Mouse (Mus musculus) embryo, embryonic 11.5 days (tissue): ENCODE results near the gene Fbn1.

Source experiments
- DNase-seq: peaks from one replicate; pipeline ENCODE4 v3.0.0-alpha.2; 2012; ENCODE audit warnings: low read depth, low spot score

Gene Fbn1

DNA sequence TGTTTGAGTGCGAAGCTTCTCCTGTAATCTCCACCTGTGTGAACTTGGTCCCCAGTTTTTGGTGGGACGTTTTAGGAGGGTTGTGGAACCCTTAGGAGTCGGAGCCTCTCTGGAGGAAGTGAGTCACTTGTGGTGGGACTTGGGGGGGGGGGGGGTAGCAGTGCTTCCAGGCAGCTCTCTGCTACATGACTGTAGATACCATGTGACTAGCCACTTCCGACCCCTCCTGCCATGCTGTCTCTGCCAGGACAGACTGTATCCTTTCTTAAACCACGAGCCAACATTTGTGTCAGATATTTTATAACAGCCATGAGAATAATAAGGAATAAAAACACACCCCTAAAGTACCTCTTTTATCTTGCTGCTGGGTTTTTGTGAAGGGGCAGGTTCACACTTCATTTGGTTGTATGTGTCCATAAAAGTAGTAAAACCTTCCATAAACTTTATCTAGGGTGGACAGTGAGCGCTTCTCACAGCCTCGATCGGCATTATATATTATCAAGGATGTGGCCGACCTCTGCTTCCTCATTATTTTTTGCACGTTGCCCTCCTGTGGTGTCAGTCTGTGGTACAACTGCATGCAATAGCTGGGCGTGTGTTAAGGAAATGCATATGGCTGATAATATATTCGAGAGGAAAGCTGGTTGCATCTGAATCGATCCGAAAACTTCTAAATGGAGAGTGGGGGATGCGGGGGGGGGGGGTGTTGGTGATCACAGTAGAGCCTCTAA lies 51.6 kb downstream of the Fbn1 start:
- DNase-seq, result no peak

DNA sequence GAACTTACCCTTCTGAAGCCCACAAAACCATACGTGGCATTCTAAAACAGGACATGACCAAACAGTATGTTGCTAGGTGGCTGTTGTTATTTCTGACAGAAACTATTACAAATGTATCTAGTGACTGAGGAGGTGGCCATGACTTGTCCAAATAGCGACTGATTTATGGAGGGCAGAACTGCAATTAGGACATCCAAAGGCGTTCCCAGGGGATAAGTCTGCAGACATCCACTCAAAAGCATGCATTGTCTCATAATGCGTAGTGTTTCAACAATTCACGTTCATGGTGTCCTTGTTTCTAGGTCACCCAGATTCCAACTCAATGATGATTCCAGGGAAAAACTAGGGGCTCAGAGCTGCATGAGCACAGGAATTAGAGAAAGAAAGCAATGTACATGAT lies 53.0 kb downstream of the Fbn1 start:
- no peak for DNase-seq

DNA sequence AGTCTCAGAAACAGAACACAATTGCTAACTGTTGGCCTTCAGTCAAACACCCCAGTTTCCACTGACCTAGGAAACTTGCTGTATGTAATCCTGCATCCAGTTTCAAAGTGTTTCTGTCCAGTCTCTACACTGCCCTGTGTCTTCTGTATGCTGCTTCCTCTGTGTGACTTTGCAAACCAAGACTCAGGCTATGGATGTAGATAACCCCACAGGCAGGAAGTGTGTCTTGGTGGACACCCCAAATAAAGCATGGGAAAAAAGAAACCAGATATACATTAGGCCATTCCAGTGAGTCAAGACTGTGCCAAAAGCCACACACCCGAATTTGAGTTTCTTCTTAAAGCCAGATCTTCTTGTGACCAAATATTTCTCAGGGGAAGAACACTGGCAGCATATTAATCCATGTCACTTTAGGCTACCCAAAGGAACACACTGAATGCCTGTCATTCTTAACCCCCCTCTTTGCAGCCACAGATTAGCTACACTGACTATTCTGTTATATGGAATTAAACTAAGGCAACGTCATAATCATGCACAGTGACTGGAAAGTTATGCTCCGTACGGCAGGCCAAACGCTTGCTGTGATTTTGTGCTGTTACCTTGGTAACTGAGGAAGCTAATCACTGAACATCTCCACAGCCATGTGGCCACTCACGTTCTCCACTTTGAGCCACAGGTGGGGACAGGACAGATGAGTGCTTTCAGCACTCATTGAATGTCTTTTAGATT lies 55.3 kb downstream of the Fbn1 start:
- no peak for DNase-seq

DNA sequence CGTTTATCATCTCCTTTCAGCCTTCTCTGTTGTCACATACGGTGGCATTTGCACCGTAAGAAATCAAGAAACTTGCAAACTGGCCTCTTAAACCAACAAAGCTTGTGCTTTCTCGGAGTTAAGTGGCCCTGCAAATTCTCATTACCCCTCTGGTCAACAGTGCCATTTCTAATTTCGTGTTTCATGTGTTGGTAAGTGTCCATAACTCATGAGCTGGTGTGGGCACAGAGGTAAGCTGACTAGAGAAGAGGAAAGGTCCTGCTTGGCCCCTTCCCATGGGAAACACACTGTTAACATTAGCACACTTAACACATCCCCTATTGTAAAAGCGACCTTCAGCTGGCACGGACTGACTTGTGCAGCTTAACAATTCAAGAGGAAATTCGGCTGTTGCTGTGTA lies 58.4 kb downstream of the Fbn1 start:
- no peak for DNase-seq

DNA sequence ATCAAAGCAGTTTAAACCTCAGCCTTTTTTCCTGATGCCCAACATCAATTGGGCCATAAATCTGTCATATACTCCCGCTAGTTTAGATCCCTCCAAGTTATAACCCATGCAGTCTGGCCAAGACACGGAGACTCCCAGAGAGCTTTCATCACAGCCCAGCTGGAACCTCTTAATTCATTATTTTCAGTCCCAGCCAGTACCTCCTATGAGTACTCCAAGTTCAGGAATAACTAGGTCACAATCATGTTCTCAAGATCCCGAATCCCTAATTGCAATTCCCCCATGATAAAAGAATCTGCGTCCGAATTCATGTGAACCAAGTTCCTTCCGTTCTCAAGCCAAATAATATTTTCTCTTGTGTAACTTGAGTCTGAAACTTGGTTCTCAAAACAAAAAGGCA lies 58.9 kb downstream of the Fbn1 start:
- no peak for DNase-seq

DNA sequence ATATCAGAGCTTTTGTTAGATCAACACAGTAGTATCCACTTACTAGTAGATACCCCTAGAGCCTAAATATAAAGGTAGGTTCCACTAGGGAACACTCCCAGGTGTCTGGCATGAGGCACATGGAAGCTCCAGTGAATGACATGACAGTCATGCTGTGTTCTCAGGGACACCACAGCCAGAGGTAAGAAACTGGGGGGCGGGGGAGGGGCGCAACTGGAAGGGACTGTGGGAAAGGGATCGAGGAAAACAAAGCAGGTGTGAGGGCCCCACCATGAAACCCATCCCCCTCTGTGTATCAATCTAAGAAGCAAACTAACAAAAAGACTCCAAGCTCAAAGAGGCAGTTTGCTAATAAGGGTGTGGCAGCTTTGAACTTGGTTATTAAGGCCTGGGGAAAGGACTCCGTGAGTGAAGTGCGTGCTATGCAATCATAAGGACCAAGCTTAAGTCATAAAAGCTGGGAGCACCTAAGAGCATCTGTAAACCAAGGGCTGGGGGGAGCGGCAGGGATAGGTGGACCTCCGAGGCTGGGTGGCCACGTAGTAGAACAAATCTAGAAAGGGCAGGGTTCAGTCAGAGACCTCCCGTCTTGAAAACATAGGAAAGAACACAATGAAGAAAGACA lies 60.4 kb downstream of the Fbn1 start:
- DNase-seq, result no peak

DNA sequence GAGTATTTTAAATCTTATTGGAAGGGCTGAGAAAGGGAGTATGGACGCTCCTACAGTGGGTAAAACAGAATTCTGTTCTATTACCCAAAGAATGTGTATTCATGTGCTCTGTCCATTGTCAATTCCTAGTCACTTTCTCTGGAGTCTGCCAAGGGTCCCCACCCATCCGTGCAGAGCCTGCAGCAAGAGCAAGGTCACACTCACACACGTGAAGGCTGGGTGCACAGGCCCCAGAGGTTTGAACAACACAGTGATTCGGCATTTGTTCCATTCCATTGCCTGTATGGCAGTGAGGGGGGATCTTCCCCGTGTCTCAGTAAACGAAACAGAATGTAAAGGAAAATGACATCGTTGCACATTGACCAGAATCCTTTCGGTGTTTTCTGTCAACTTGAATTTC lies 69.4 kb downstream of the Fbn1 start:
- DNase-seq, result no peak

DNA sequence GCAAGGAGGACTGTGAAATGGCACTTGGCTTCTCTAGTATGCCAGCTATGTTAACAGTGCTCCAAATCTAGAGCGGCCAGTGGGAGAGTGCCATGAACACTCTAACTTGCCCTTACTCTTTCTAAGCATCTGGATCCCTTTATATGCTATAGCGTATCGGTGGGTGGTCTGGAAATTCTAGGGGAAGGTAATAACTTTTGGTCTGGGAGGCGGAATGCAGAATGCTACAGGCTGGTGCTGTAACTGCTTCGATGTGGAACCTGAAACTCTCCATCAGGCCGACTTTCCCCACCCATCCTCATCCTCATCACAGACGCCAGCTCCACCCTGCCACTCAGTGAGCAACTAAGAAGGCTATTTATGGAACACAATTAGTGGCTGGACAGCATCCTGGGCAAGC lies 71.6 kb downstream of the Fbn1 start:
- DNase-seq, result no peak

DNA sequence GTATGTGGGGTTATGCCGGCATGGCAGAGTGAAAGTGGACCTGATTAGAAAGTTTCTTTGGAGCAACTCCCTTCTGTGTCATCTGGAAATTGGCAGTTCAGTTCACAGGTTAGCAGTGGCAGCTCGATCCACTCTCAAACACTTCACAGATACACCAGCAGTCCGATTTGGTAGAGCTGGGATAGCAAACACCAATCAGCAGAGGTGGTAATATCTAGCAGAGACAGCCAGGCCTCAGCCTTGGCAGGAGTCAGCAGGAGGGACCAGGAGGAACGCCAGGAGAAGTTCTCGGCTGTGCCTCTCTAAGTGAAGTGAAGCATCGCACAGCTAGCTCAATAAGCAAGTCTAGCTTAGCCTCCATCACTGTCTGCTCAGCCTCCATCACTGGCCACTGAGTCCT lies 74.3 kb downstream of the Fbn1 start:
- no peak for DNase-seq

DNA sequence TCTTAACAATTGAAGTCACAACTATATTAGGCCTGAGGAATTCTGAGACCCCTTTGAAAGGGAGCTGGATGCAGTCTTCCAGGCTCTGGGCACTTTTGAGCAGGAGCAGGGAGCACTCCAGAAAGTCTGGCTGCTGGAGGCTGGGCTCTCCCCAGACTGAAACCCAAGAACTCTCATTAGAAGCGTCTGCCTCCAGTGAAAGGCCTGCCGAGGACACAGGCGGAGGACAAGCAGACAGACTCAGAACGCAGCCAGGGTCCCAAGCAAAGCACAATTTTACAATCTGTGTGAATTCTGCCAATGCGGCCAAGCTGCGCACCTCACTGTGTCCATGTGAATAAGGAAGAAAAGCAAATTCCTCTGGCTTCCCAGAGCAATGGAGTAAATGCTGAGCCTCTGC lies 76.3 kb downstream of the Fbn1 start:
- no peak for DNase-seq

DNA sequence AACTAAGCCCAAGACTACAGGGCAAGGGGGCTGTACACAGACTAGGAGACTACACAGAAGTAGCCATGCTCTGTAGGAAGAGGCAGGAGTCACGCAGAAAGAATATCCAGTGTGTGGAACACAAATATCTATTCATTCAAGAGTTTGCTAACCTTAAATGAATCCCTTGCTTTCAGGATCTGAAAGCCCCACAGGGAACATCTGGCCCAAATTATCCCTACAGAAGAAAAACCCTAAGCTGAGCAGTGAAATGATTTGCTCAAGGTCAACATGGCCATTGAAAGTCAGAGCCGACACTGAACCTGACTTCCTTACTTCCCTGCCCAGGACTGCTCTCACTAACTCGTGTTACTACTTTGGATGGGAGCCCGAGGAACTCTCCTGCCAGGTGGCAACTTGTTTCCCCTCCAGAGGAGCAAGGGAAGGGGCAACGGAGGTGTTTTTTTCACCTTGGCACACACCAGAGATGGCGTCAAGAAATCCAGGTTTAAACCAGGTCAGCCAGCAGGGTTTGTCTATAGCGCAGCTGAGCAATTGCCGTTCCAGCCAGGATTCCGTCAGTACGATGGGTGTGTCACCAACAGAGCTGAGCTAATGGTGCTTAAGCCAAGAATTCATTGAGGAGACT lies 78.9 kb downstream of the Fbn1 start:
- DNase-seq, result no peak

DNA sequence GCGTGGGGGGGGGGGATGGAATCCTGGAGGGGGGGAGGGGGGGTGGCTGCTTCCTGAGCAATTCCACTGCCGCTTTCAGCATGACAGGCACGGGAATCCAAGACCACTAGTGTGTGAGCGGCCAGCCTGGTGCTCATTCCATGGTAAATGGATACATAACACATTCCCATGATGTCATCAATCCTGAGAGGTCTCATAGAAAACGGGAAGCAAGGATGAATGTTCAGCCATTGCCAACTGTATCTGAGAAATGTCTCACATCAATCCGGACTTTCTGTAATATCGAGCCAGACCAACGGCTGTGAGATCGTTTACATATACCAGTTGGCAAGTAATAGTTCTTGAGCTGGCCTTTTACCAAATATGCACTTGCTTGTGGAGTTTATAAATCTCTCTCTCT lies 87.2 kb downstream of the Fbn1 start:
- DNase-seq, result no peak

DNA sequence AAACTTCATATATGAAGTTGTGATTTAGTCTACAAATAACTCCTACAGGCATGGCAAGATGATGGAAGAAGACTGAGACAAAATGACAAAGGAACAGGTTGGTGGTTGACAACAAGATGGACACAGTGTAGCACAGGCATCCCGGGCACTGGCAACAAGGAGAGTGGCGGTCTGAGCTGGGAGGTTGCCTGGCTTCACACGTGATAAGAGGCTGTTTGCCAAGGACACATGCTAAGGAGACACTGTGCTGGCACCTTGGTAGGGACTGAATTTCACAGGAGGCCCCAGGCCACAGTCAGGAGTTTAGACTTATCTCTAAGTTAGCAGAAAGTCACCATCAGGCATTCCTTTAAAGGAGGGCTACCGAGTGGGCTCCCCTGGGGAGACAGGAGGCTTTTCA lies 88.1 kb downstream of the Fbn1 start:
- DNase-seq, result no peak

DNA sequence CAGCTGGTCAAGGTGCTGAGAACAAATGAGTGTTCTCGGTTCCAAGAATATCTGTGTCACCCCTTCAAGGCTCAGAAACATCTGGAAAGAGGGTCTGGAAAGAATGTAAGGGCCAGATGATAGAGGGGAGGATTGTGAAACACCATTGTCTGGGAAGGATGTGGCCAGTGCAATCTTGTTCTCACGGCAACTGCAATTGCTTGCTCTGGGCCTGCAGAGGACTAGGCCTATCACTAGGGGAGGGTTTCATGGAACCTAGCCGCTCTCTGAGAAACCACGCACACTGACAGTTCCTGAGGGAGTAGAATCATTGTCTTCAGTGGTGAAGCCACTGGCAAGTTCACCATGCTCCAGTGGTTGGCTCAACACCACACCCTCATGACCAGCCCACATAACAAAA lies 89.2 kb downstream of the Fbn1 start:
- DNase-seq, result no peak

DNA sequence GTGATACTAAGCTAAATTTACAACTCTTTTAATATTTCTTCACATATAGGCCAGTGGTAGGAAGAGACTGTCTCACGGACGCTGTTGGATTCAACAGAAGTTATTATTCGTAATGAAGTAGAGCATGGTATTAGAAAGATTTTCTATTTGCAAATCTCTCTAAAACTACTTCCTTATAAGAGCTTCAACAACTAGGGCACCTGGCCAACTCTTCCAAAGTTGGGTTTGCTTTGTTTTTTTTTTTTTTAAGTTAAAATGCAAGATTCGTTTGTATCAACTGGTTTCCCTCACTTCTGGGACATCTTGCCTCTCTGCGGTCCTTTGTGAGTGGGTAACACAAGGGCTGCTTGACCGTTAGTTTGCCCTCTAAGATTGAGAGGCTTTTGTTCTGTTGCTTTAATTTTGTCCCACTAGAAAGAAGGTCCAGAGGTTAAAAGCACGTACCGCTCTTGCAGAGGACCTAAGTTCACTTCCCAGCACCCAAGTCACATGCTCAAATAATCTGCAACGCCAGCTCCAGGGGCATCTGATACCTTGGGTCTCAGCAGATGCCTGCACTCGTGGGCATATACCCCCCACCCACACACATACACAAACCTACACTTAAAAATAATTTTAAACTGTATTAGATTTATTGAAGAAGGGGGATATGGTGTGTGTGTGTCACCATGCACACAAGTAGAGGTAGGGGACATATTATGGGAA lies 91.1 kb downstream of the Fbn1 start:
- no peak for DNase-seq

DNA sequence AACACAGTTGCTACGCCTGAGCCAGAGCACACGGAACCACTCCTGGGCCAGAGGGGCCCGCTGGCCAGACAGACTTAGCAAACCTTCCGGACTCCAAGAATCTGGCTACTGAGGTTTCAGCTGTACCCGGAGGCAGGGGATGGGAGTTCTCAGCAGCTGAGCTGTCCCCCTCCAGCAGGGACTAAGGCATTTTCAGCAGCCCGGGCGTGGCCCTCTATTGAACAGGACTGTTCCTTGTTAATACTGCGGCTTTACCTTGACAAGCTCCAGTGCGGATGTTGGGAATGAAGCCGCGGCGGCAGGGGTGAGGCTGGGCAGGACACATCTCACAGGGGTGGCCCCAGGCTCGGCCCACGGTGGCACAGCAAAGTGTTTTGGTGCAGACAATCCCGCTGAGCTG lies 95.4 kb downstream of the Fbn1 start:
- DNase-seq, result no peak

DNA sequence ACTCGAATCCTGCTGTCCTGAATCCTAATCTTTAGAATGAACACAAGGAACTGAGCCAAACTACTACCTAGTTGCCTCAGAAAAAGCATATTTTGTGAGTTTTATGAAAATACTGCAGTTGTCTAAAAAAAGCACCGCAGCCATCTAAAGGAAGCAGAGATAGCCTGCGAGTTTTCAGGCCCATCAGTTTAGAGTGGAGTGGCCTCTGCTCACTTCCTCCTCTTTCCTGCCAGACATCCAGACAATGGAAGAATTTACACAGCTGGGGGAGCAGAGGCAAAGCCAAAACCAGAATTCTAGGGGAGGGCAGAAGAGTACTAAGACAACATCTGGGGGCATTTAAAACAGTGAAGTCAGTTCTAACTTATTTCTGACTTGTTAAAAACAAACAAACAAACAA lies 96.0 kb downstream of the Fbn1 start:
- no peak for DNase-seq

DNA sequence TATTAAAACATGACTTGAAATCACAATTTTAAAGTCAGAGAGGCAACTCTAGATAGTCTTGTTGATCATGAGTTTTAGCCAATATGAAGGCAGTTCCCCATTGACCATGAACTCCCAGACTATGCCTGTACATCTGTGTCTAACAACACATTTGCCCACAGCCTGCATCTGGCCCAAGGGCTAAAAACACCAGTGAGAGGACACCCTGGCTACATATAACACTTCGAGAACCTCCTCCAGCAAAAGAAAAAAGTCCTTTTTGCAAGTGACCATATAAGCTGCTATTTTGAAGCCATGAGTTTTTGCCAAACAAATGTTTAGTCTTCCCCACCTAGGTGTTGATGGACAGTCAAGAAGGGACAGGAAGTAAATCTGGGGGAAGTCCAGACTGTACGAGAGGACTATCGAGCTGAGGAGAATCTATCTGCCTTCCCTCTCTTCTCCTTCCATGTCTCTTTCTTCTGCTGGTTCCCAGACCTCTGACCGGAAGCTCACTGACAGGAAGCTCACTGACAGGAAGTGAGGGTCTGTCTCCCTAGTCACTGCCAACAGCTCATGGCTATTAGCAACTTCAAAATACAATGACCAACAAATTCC lies 103.2 kb downstream of the Fbn1 start:
- DNase-seq, result no peak

DNA sequence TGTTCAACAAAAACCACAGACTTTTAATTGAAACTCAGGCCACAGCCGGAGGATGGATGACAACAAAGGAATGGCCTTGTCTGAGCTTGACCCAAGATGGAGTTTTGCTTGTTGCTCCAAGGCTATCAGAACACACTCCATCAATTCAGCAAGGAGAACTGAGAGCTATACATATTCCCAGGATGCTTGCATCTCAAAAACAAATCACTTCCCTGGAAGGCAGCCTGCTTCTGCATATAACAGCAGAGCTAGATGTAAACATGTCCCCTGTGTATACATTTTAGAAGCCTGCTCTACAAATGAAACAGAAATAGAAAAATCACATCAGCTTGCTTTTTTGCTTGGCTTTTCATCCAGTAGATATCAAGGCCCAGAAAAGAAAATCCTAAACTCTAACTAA lies 105.5 kb downstream of the Fbn1 start:
- no peak for DNase-seq

DNA sequence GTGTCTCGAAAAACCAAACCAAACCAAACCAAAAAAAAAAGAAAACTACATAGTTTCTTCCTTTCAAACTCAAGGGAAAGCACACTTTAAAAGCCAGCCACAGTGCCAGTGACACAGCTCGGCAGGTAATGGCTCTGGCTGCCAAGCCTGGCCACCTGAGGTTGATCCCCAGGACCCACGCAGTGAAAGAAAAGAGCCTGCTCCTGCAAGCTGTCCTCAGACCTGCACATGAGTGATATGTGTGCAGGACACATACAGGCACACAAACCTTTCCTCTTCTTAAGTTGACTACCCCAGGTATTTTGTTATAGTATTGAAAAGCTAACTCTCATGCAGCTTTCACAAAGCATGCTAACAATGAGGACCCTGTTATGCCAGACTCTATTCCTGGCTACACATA lies 107.7 kb downstream of the Fbn1 start:
- no peak for DNase-seq

DNA sequence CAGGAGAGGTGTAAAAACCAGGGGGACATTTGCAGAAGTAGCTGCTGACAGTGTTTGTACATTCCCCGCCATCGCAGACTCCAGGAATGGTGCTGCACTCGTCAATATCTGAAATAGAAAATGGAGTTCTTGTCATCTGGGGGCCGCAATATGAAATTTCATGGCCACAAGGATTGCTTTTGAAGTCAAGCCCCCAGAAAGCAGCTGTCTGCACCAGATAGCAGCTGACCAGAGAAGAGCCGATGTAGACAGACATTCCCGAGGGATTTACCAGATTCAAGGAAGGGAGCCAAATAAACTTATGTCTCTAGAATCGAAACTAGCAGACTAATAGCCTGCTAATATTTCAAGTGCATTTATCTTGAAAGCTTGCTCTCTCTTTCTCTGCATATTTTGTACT lies 110.0 kb downstream of the Fbn1 start:
- DNase-seq, result no peak
